Mouse (Mus musculus) kidney, postnatal 0 days (tissue): ENCODE measurements around the gene Mrpl37. TPM values are rescaled to one million over a fixed set of nuclear protein-coding genes. Genes with fewer than 3 reads are reported as not detected.

Source experiments
- ATAC-seq: fragments of 200-750 bp; cut with Nextera tagmentation; replicated peaks from 2 replicates; pipeline ENCODE4 v1.8.0; 2017; ENCODE audit warnings: low read depth, moderate number of reproducible peaks, moderate TSS enrichment, moderate library complexity; ENCODE audit not compliant: low FRiP score
- DNase-seq: peaks from one replicate; pipeline ENCODE4 v3.0.0-alpha.2; 2016; ENCODE audit warnings: low spot score
- H3K27ac ChIP-seq: fragments of 300-500 bp; sonication (generic); 2 replicates; pipeline ENCODE4 v1.5.1; 2014; ENCODE audit warnings: mild to moderate bottlenecking
- H3K27me3 ChIP-seq: fragments of 300-500 bp; sonication (generic); 2 replicates; pipeline ENCODE4 v1.6.1; 2014; ENCODE audit warnings: low read length, mixed read lengths; ENCODE audit not compliant: insufficient read depth
- H3K36me3 ChIP-seq: fragments of 300-500 bp; sonication (generic); 2 replicates; pipeline ENCODE4 v1.6.1; 2014; ENCODE audit warnings: low read length, mixed read lengths; ENCODE audit not compliant: insufficient read depth
- H3K4me1 ChIP-seq: fragments of 300-500 bp; sonication (generic); replicated peaks from 2 replicates; pipeline ENCODE4 v1.6.1; 2014; ENCODE audit warnings: antibody characterized with exemption, low read length, mixed read lengths; ENCODE audit not compliant: insufficient read depth
- H3K4me2 ChIP-seq: fragments of 300-500 bp; sonication (generic); 2 replicates; pipeline ENCODE4 v1.6.1; 2014; ENCODE audit warnings: mild to moderate bottlenecking, low read length, moderate library complexity, mixed read lengths
- H3K4me3 ChIP-seq: fragments of 300-500 bp; sonication (generic); replicated peaks from 2 replicates; pipeline ENCODE4 v1.5.1; 2014; ENCODE audit warnings: low read depth, low read length
- H3K9ac ChIP-seq: fragments of 300-500 bp; sonication (generic); 2 replicates; pipeline ENCODE4 v1.6.1; 2014; ENCODE audit warnings: low read depth, low read length
- H3K9me3 ChIP-seq: fragments of 300-500 bp; sonication (generic); replicated peaks from 2 replicates; pipeline ENCODE4 v1.6.1; 2016; ENCODE audit warnings: low read length, inconsistent platforms, mixed read lengths
- CTCF ChIP-seq: IDR thresholded peaks from 2 replicates; pipeline ENCODE4 v1.5.1; 2016; ENCODE audit warnings: antibody characterized with exemption, low read depth, mild to moderate bottlenecking, moderate library complexity
- WGBS: fragments of 180-500 bp; shearing (Covaris S2); extraction: QIAGEN DNeasy Blood & Tissue Kit; methylation state at CpG from one replicate; pipeline ENCODE4 v1.1.7; 2014; 5-methylcytosine and 5-hydroxymethylcytosine counted together
- polyA plus RNA-seq: library from polyadenylated mRNA; unstranded; fragments of >200 nt; fragmentation: Nextera tagmentation; extraction: Ambion mirVana; gene quantifications from 2 replicates; pipeline ENCODE4 v1.2.1, GENCODE M21; 2015

The Mrpl37 gene
- polyA plus RNA-seq, 1 experiment from 2014 or later = 94.1 TPM

- Histone ChIP-seq H3K36me3 (no peaks in the 10 kb centered on the region), H3K27ac (no peak overlapping the region), H3K4me3 (no peak overlapping the region), H3K27me3 (no peaks in the 10 kb centered on the region), H3K9ac (no peak overlapping the region), H3K4me1 (no peaks in the 10 kb centered on the region), H3K9me3 (no peaks in the 10 kb centered on the region), H3K4me2 (no peak overlapping the region)
- 69% methylated on average over 14 of the region's 14 CpGs for WGBS
- ATAC-seq = no peak
- no peak for DNase-seq
- no peak for TF ChIP-seq CTCF
Measured at GRCm38 (mm10) chr4:107091696-107092095, 25.0 kb upstream of the Mrpl37 start.

DNA sequence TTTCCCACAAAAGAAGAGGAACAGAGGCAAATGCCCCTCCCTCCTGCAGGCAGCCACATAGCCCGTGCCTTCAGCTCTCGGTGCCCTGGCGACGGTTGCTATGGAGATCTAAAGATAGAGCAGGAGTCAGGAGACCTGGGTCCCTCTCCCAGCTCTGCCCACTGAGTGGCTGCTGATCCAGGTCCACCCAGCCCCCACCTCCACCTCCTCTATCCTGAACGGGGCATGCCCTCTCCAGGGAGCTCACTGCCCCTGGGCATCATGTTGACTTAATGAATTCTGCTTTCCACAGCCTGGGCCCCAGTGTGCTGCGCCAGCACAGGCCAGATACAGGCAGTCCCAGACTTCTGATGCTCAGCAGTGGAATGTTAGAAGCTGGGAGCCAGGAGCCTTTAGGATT is 18.2 kb upstream of the Mrpl37 start:
- no peak overlapping the region for H3K9ac ChIP-seq
- H3K4me2 ChIP-seq = no peak overlapping the region
- ATAC-seq (peak; percentile 82), DNase-seq (peak; percentile 22)
- H3K9me3 ChIP-seq = no peaks in the 10 kb centered on the region
- WGBS = 29% methylated on average over 6 of the region's 6 CpGs
- TF ChIP-seq CTCF = no peak
- peaks cover 7% of the 10 kb centered on the region; the same call in 1 of the 2 replicates for H3K4me1 ChIP-seq
- H3K4me3 ChIP-seq = no peak overlapping the region
- no peaks in the 10 kb centered on the region for H3K36me3 ChIP-seq
- H3K27me3 ChIP-seq = no peaks in the 10 kb centered on the region
- peak overlapping the region; percentile 42; the same call in 1 of the 2 replicates for H3K27ac ChIP-seq

DNA sequence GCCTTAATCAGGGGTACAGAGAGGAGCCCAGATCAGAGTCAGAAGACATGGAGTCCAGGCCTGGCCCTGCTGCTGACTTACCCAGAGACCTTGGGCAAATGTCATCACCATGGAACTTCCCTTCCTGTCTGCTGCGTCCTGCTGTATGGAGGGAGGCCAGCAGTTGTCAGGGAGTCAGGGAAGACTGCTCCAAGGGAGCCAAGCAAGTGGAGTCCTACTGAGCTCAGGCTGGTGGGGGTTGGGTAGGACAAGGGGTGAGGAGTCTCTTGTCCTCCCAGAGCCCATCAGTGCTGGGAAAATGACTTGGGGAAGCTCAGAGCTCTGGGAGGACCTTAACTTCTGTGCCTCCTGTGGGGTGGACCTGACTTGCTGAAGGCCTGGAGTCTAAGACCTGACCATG is 17.7 kb upstream of the Mrpl37 start:
- Histone ChIP-seq H3K27ac (peak overlapping the region; percentile 42), H3K9me3 (no peaks in the 10 kb centered on the region), H3K4me1 (peaks cover 7% of the 10 kb centered on the region; the same call in 1 of the 2 replicates), H3K4me3 (no peak overlapping the region), H3K27me3 (no peaks in the 10 kb centered on the region), H3K9ac (0 out of 2 replicates have a peak overlapping the region, but pooled peaks have one; percentile 4), H3K36me3 (no peaks in the 10 kb centered on the region), H3K4me2 (no peak overlapping the region)
- 19% methylated on average over 1 of the region's 1 CpGs for WGBS
- TF ChIP-seq CTCF = no peak
- DNase-seq = no peak
- no peak for ATAC-seq

GRCm38 (mm10) chr4:107083126-107083525 is 16.5 kb upstream of the Mrpl37 start:
- ATAC-seq = no peak
- H3K4me3 ChIP-seq = no peak overlapping the region
- H3K4me2 ChIP-seq = no peak overlapping the region
- H3K4me1 ChIP-seq = peaks cover 7% of the 10 kb centered on the region; the same call in 1 of the 2 replicates
- TF ChIP-seq CTCF = 0 out of 2 replicates have a peak, but pooled peaks have one; percentile 5
- H3K36me3 ChIP-seq = no peaks in the 10 kb centered on the region
- 92% methylated on average over 4 of the region's 4 CpGs for WGBS
- H3K27ac ChIP-seq = 0 out of 2 replicates have a peak overlapping the region, but pooled peaks have one; percentile 33
- DNase-seq = no peak
- no peaks in the 10 kb centered on the region for H3K27me3 ChIP-seq
- no peak overlapping the region for H3K9ac ChIP-seq
- H3K9me3 ChIP-seq = no peaks in the 10 kb centered on the region

- no peak for TF ChIP-seq CTCF
- no peaks in the 10 kb centered on the region for H3K27me3 ChIP-seq
- no peak overlapping the region for H3K9ac ChIP-seq
- H3K4me1 ChIP-seq = peaks cover 7% of the 10 kb centered on the region; the same call in 1 of the 2 replicates
- H3K36me3 ChIP-seq = no peaks in the 10 kb centered on the region
- DNase-seq (no peak), ATAC-seq (no peak)
- 80% methylated on average over 3 of the region's 3 CpGs for WGBS
- no peak overlapping the region for H3K4me2 ChIP-seq
- H3K9me3 ChIP-seq = no peaks in the 10 kb centered on the region
- H3K27ac ChIP-seq = 0 out of 2 replicates have a peak overlapping the region, but pooled peaks have one; percentile 21
- no peak overlapping the region for H3K4me3 ChIP-seq
Measured at GRCm38 (mm10) chr4:107082185-107082584, 15.5 kb upstream of the Mrpl37 start.

GRCm38 (mm10) chr4:107079716-107080115 is 13.0 kb upstream of the Mrpl37 start:
- DNase-seq = no peak
- Histone ChIP-seq H3K36me3 (no peaks in the 10 kb centered on the region), H3K4me2 (no peak overlapping the region), H3K9ac (no peak overlapping the region), H3K9me3 (no peaks in the 10 kb centered on the region), H3K27me3 (no peaks in the 10 kb centered on the region), H3K27ac (no peak overlapping the region), H3K4me3 (no peak overlapping the region), H3K4me1 (peaks cover 7% of the 10 kb centered on the region; the same call in 1 of the 2 replicates)
- no peak for ATAC-seq
- TF ChIP-seq CTCF = no peak

DNA sequence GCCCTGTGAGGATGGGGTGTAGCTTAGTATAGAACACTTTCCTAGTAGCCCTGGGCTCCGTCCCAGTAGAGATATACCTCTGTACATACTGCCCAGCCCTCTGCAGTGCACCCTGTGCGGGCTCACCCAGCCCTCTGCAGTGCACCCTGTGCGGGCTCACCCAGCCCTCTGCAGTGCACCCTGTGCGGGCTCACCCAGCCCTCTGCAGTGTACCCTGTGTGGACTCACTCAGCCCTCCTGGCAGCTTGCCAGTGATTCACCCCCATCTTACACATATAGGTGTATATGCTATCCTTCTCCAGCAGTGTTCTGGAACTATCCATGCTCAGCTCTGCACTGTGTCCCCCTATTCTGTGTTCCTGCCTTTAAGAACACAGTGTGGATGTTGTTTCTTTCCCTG is 12.2 kb upstream of the Mrpl37 start:
- no peaks in the 10 kb centered on the region for H3K9me3 ChIP-seq
- H3K36me3 ChIP-seq = no peaks in the 10 kb centered on the region
- TF ChIP-seq CTCF = no peak
- no peaks in the 10 kb centered on the region for H3K4me1 ChIP-seq
- H3K4me2 ChIP-seq = no peak overlapping the region
- no peak overlapping the region for H3K4me3 ChIP-seq
- no peak overlapping the region for H3K9ac ChIP-seq
- ATAC-seq = no peak
- no peaks in the 10 kb centered on the region for H3K27me3 ChIP-seq
- WGBS = 90% methylated on average over 4 of the region's 4 CpGs
- no peak overlapping the region for H3K27ac ChIP-seq
- DNase-seq = no peak
